Mouse (Mus musculus): ENCODE results near the gene Cfd. TPM values are rescaled to one million over a fixed set of nuclear protein-coding genes. Genes with fewer than 3 reads are reported as not detected.

Gene Cfd
- total RNA-seq, 1 experiment = not detected

- H3K9ac ChIP-seq (ENCODE audit: insufficient read depth, low read depth, low read length, poor library complexity, severe bottlenecking) = no peak overlapping the region
Measured at GRCm38 (mm10) chr10:79879527-79879926, 11.1 kb upstream of the Cfd start.

GRCm38 (mm10) chr10:79880721-79881120 lies 9.9 kb upstream of the Cfd start:
- peaks cover 0 to 19% of the 10 kb centered on the region in 2 experiments; a peak in 1 of 4 replicates for H3K4me1 ChIP-seq (ENCODE audit: control insufficient read depth in 2 of 2, insufficient read depth in 2 of 2, low read length in 2 of 2, poor library complexity in 1 of 2)
- H3K27ac ChIP-seq (ENCODE audit: insufficient read depth, low read depth, low read length, poor library complexity, severe bottlenecking) = no peak overlapping the region
- no peak overlapping the region for H3K9ac ChIP-seq (ENCODE audit: insufficient read depth, low read depth, low read length, poor library complexity, severe bottlenecking)
- no peak overlapping the region for H3K4me3 ChIP-seq (ENCODE audit: insufficient read depth in 1 of 2, low read depth in 1 of 2, low read length in 2 of 2, poor library complexity in 1 of 2, severe bottlenecking in 1 of 2)
- no peak for DNase-seq (ENCODE audit: low read depth, low spot score)
- TF ChIP-seq MAFK (IDR thresholded peaks at IDR 0.05; ENCODE audit: insufficient read depth, low read depth, low read length) (no peak), ZC3H11A (IDR thresholded peaks at IDR 0.05; ENCODE audit: borderline replicate concordance, low read depth, low read length) (no peak), HCFC1 (IDR thresholded peaks at IDR 0.05; ENCODE audit: borderline replicate concordance, insufficient read depth, low read length) (no peak), ZNF384 (IDR thresholded peaks at IDR 0.05; ENCODE audit: low read depth, low read length) (no peak), CHD2 (IDR thresholded peaks at IDR 0.05; ENCODE audit: low read depth, low read length) (no peak)
- no peaks in the 10 kb centered on the region for H3K36me3 ChIP-seq (ENCODE audit: control insufficient read depth, insufficient read depth, low read length, poor library complexity, severe bottlenecking)
- in situ Hi-C loops (cut with MboI; ENCODE audit: low sequenced_read_pairs in 2 of 2, unreplicated experiment in 2 of 2) = no loop called here
- H3K9me3 ChIP-seq (ENCODE audit: control insufficient read depth, insufficient read depth, low read depth, low read length) = no peaks in the 10 kb centered on the region

More at GRCm38 (mm10) chr10:79879527-79879926, 11.1 kb upstream of the Cfd start:
- Histone ChIP-seq H3K4me1 (ENCODE audit: control insufficient read depth in 2 of 2, insufficient read depth in 2 of 2, low read length in 2 of 2, poor library complexity in 1 of 2) (peaks cover 0 to 19% of the 10 kb centered on the region in 2 experiments; a peak in 1 of 4 replicates), H3K27ac (ENCODE audit: insufficient read depth, low read depth, low read length, poor library complexity, severe bottlenecking) (no peak overlapping the region), H3K9me3 (ENCODE audit: control insufficient read depth, insufficient read depth, low read depth, low read length) (no peaks in the 10 kb centered on the region), H3K36me3 (ENCODE audit: control insufficient read depth, insufficient read depth, low read length, poor library complexity, severe bottlenecking) (no peaks in the 10 kb centered on the region), H3K4me3 (ENCODE audit: insufficient read depth in 1 of 2, low read depth in 1 of 2, low read length in 2 of 2, poor library complexity in 1 of 2, severe bottlenecking in 1 of 2) (no peak overlapping the region)
- in situ Hi-C loops (cut with MboI; ENCODE audit: low sequenced_read_pairs in 2 of 2, unreplicated experiment in 2 of 2) = no loop called here
- no peak for DNase-seq (ENCODE audit: low read depth, low spot score)
- no peak for TF ChIP-seq HCFC1 (IDR thresholded peaks at IDR 0.05; ENCODE audit: borderline replicate concordance, insufficient read depth, low read length)
- no peak for TF ChIP-seq ZNF384 (IDR thresholded peaks at IDR 0.05; ENCODE audit: low read depth, low read length)
- TF ChIP-seq CHD2 (IDR thresholded peaks at IDR 0.05; ENCODE audit: low read depth, low read length) = no peak
- TF ChIP-seq ZC3H11A (IDR thresholded peaks at IDR 0.05; ENCODE audit: borderline replicate concordance, low read depth, low read length) = no peak
- TF ChIP-seq MAFK (IDR thresholded peaks at IDR 0.05; ENCODE audit: insufficient read depth, low read depth, low read length) = no peak

- no peak for DNase-seq (ENCODE audit: low read depth, low spot score)
- Histone ChIP-seq H3K27ac (ENCODE audit: insufficient read depth, low read depth, low read length, poor library complexity, severe bottlenecking) (no peak overlapping the region), H3K4me1 (ENCODE audit: control insufficient read depth in 2 of 2, insufficient read depth in 2 of 2, low read length in 2 of 2, poor library complexity in 1 of 2) (peaks cover 0 to 19% of the 10 kb centered on the region in 2 experiments; a peak in 1 of 4 replicates), H3K36me3 (ENCODE audit: control insufficient read depth, insufficient read depth, low read length, poor library complexity, severe bottlenecking) (no peaks in the 10 kb centered on the region), H3K4me3 (ENCODE audit: insufficient read depth in 1 of 2, low read depth in 1 of 2, low read length in 2 of 2, poor library complexity in 1 of 2, severe bottlenecking in 1 of 2) (peak overlapping the region in 1 of 2 experiments; percentile 47; a peak in 1 of 4 replicates), H3K9ac (ENCODE audit: insufficient read depth, low read depth, low read length, poor library complexity, severe bottlenecking) (0 out of 2 replicates have a peak overlapping the region, but pooled peaks have one; percentile 28), H3K9me3 (ENCODE audit: control insufficient read depth, insufficient read depth, low read depth, low read length) (no peaks in the 10 kb centered on the region)
- in situ Hi-C loops (cut with MboI; ENCODE audit: low sequenced_read_pairs in 2 of 2, unreplicated experiment in 2 of 2) = no loop called here
- no peak for TF ChIP-seq MAFK (IDR thresholded peaks at IDR 0.05; ENCODE audit: insufficient read depth, low read depth, low read length)
- no peak for TF ChIP-seq ZC3H11A (IDR thresholded peaks at IDR 0.05; ENCODE audit: borderline replicate concordance, low read depth, low read length)
- no peak for TF ChIP-seq CHD2 (IDR thresholded peaks at IDR 0.05; ENCODE audit: low read depth, low read length)
- TF ChIP-seq ZNF384 (IDR thresholded peaks at IDR 0.05; ENCODE audit: low read depth, low read length) = no peak
- TF ChIP-seq HCFC1 (IDR thresholded peaks at IDR 0.05; ENCODE audit: borderline replicate concordance, insufficient read depth, low read length) = no peak
Measured at GRCm38 (mm10) chr10:79881981-79882380, 8.7 kb upstream of the Cfd start.

- in situ Hi-C loops (cut with MboI; ENCODE audit: low sequenced_read_pairs in 2 of 2, unreplicated experiment in 2 of 2) = no loop called here
- no peaks in the 10 kb centered on the region for H3K36me3 ChIP-seq (ENCODE audit: control insufficient read depth, insufficient read depth, low read length, poor library complexity, severe bottlenecking)
- DNase-seq (ENCODE audit: low read depth, low spot score) = peak; percentile 89
- TF ChIP-seq MAFK (IDR thresholded peaks at IDR 0.05; ENCODE audit: insufficient read depth, low read depth, low read length) = no peak
- 0 out of 2 replicates have a peak, but pooled peaks have one; percentile 20 for TF ChIP-seq ZC3H11A (IDR thresholded peaks at IDR 0.05; ENCODE audit: borderline replicate concordance, low read depth, low read length)
- TF ChIP-seq CHD2 (IDR thresholded peaks at IDR 0.05; ENCODE audit: low read depth, low read length) = no peak
- TF ChIP-seq ZNF384 (IDR thresholded peaks at IDR 0.05; ENCODE audit: low read depth, low read length) = no peak
- 0 out of 2 replicates have a peak, but pooled peaks have one; percentile 40 for TF ChIP-seq HCFC1 (IDR thresholded peaks at IDR 0.05; ENCODE audit: borderline replicate concordance, insufficient read depth, low read length)
- H3K9ac ChIP-seq (ENCODE audit: insufficient read depth, low read depth, low read length, poor library complexity, severe bottlenecking) = no peak overlapping the region
- no peak overlapping the region for H3K27ac ChIP-seq (ENCODE audit: insufficient read depth, low read depth, low read length, poor library complexity, severe bottlenecking)
- H3K4me3 ChIP-seq (ENCODE audit: insufficient read depth in 1 of 2, low read depth in 1 of 2, low read length in 2 of 2, poor library complexity in 1 of 2, severe bottlenecking in 1 of 2) = no peak overlapping the region
- H3K9me3 ChIP-seq (ENCODE audit: control insufficient read depth, insufficient read depth, low read depth, low read length) = no peaks in the 10 kb centered on the region
- peaks cover 0 to 19% of the 10 kb centered on the region in 2 experiments; a peak in 1 of 4 replicates for H3K4me1 ChIP-seq (ENCODE audit: control insufficient read depth in 2 of 2, insufficient read depth in 2 of 2, low read length in 2 of 2, poor library complexity in 1 of 2)
Measured at GRCm38 (mm10) chr10:79883297-79884084, 7.2 kb upstream of the Cfd start.

All from ES-E14 (cell line).